Mouse (Mus musculus) heart, adult 10 weeks (tissue): ENCODE data around the gene Sipa1l2. TPM values are rescaled to one million over a fixed set of nuclear protein-coding genes. Genes with fewer than 3 reads are reported as not detected.

Experiments used
- polyA plus RNA-seq: library from polyadenylated mRNA; stranded (reverse); fragments of 350-450 nt; fragmentation: Illumina TruSeq; extraction: RNeasy Lipid Tissue Mini Kit (QIAGEN cat#74804); gene quantifications from one replicate; pipeline ENCODE4 v1.2.3, GENCODE M21; 2014; ENCODE audit warnings: low read depth, low replicate concordance

Gene Sipa1l2
- polyA plus RNA-seq = 30.2 TPM

DNA sequence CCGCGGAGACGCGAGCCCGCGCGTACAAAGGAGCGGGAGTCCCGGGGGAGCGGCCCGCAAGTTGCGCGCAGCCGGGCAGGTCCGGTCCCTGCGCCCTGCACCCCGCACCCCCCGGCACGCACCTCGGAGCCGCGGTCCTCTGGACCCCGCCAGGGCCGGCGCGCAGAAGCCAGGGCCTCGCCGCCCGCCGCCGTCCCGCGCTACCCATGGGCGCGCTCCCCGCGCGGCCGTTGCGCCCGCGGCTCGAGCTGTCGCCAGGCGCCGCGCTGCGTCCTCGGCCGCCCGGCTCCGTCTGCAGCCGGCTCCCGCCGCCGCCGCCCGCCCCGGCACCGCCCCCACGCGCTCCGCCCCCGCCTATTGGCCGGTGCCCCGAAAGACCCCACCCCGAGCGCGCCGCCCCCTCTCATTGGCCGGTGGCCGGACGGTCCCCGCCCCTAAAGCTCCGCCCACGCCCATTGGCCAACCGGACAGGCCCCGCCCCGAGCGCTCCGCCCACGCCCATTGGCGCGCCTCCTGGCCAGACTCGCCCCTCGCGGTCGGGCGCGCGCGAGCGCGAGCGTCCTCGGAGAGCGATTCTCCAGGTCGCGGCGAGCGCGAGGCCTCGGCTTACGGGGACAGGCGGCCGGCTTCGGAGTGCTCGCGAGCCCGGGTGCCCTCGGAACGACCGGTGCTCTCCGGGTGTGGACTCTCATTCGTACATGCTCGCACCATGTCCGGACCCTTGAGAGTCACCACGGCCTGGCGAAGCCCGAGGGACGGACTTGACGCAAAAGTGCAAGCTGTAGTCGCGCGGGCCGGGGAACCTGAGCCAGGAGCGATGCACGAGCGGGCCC, at the start of gene Sipa1l2:
Sipa1l2 (minus strand) TSS at position 276 of the 833 bp plus-strand sequence.

Other genes with a start within 250 kb of the Sipa1l2 start
- gene Map10, start 100.0 kb upstream of the Sipa1l2 start, polyA plus RNA-seq = 4.8 TPM
- gene Ntpcr, start 160.2 kb upstream of the Sipa1l2 start, polyA plus RNA-seq = 23.1 TPM